Mouse (Mus musculus): ENCODE results near the gene Prkcq.

Gene Prkcq

GRCm38 (mm10) chr2:11171754-11172501, at the start of gene Prkcq:
Gene Prkcq (plus strand): TSS chr2:11172108.
- peak; percentile 53 to 61 for DNase-seq (ENCODE audit: low spot score in 2 of 2)

GRCm38 (mm10) chr2:11130881-11131280, 41.0 kb upstream of the Prkcq start:
- no peak for DNase-seq (ENCODE audit: low spot score in 2 of 2)

- DNase-seq (ENCODE audit: low spot score in 2 of 2) = no peak
These were observed 36.2 kb upstream of the Prkcq start for GRCm38 (mm10) chr2:11135718-11136117.

GRCm38 (mm10) chr2:11138076-11138475, 33.8 kb upstream of the Prkcq start:
- no peak for DNase-seq (ENCODE audit: low spot score in 2 of 2)

- DNase-seq (ENCODE audit: low spot score in 2 of 2) = no peak
These were observed 32.3 kb upstream of the Prkcq start for GRCm38 (mm10) chr2:11139518-11140152.

GRCm38 (mm10) chr2:11140385-11140784, 31.5 kb upstream of the Prkcq start:
- DNase-seq (ENCODE audit: low spot score in 2 of 2) = no peak

GRCm38 (mm10) chr2:11149091-11149490, 22.8 kb upstream of the Prkcq start:
- peak in 1 of 2 experiments; percentile 2 for DNase-seq (ENCODE audit: low spot score in 2 of 2)

- no peak for DNase-seq (ENCODE audit: low spot score in 2 of 2)
These were observed 20.9 kb upstream of the Prkcq start for GRCm38 (mm10) chr2:11150975-11151374.

- no peak for DNase-seq (ENCODE audit: low spot score in 2 of 2)
These were observed 20.1 kb upstream of the Prkcq start for GRCm38 (mm10) chr2:11151655-11152323.

- DNase-seq (ENCODE audit: low spot score in 2 of 2) = no peak
These were observed 12.3 kb upstream of the Prkcq start for GRCm38 (mm10) chr2:11159641-11160040.

- DNase-seq (ENCODE audit: low spot score in 2 of 2) = no peak
These were observed 11.2 kb upstream of the Prkcq start for GRCm38 (mm10) chr2:11160696-11161095.

GRCm38 (mm10) chr2:11161336-11161735, 10.6 kb upstream of the Prkcq start:
- no peak for DNase-seq (ENCODE audit: low spot score in 2 of 2)

GRCm38 (mm10) chr2:11162701-11163100, 9.2 kb upstream of the Prkcq start:
- DNase-seq (ENCODE audit: low spot score in 2 of 2) = no peak

- DNase-seq (ENCODE audit: low spot score in 2 of 2) = no peak
These were observed 7.7 kb upstream of the Prkcq start for GRCm38 (mm10) chr2:11164170-11164569.

- DNase-seq (ENCODE audit: low spot score in 2 of 2) = no peak
These were observed 2.1 kb upstream of the Prkcq start for GRCm38 (mm10) chr2:11169721-11170335.

GRCm38 (mm10) chr2:11172831-11173414, 1.0 kb downstream of the Prkcq start:
- DNase-seq (ENCODE audit: low spot score in 2 of 2) = no peak

- no peak for DNase-seq (ENCODE audit: low spot score in 2 of 2)
These were observed 1.6 kb downstream of the Prkcq start for GRCm38 (mm10) chr2:11173521-11173920.

GRCm38 (mm10) chr2:11174101-11174500, 2.2 kb downstream of the Prkcq start:
- DNase-seq (ENCODE audit: low spot score in 2 of 2) = no peak

- no peak for DNase-seq (ENCODE audit: low spot score in 2 of 2)
These were observed 6.0 kb downstream of the Prkcq start for GRCm38 (mm10) chr2:11177880-11178279.

- DNase-seq (ENCODE audit: low spot score in 2 of 2) = no peak
These were observed 9.6 kb downstream of the Prkcq start for GRCm38 (mm10) chr2:11181510-11181909.

GRCm38 (mm10) chr2:11182096-11182495, 10.2 kb downstream of the Prkcq start:
- DNase-seq (ENCODE audit: low spot score in 2 of 2) = no peak

- DNase-seq (ENCODE audit: low spot score in 2 of 2) = no peak
These were observed 12.1 kb downstream of the Prkcq start for GRCm38 (mm10) chr2:11183991-11184390.
